Mouse (Mus musculus) lung, adult 2 months (tissue): ENCODE measurements around the gene Aldh16a1. TPM values are rescaled to one million over a fixed set of nuclear protein-coding genes. Genes with fewer than 3 reads are reported as not detected.
"Not testable (repeated sequence)": the region's sequence is repeated elsewhere in the genome, so short reads cannot be mapped to it uniquely, and the experiment has no call there.

ENCODE experiments used
- DNase-seq: peaks from one replicate; pipeline ENCODE4 v3.0.0; 2022
- H3K4me1 ChIP-seq: fragments of 200-500 bp; 2 replicates; pipeline ENCODE4 v1.6.1; 2011; ENCODE audit warnings: low read length; ENCODE audit not compliant: control insufficient read depth, insufficient read depth
- H3K4me3 ChIP-seq: fragments of 200-500 bp; replicated peaks from 2 replicates; pipeline ENCODE3; 2011; ENCODE audit warnings: low read depth, mild to moderate bottlenecking, control low read depth, low read length; ENCODE audit errors: extremely low read depth
- CTCF ChIP-seq: fragments of 200-500 bp; IDR thresholded peaks from 2 replicates; pipeline ENCODE4 v1.5.1; 2011; ENCODE audit warnings: mild to moderate bottlenecking, low read length, control low read depth; ENCODE audit not compliant: insufficient read depth
- POLR2A ChIP-seq: fragments of 200-500 bp; IDR thresholded peaks from 2 replicates; pipeline ENCODE4 v1.6.1; 2011; ENCODE audit warnings: low read depth, mild to moderate bottlenecking, control low read depth, low read length, borderline replicate concordance; ENCODE audit errors: extremely low read depth
- whole genome bisulfite sequencing: fragments of 180-500 bp; shearing (Covaris S2); methylation state at CpG from one replicate; pipeline ENCODE4 v1.1.7; 2018; 5-methylcytosine and 5-hydroxymethylcytosine counted together
- polyA plus RNA-seq: library from polyadenylated mRNA; depleted of rRNA; stranded (reverse); fragments of >200 nt; gene quantifications from 2 replicates; pipeline ENCODE4 v1.2.3, GENCODE M21; 2012

Aldh16a1 gene
- polyA plus RNA-seq, 1 experiment: 58.5 TPM

GRCm38 (mm10) chr7:45129318-45129717, 25.1 kb downstream of the Aldh16a1 start:
- H3K4me3 ChIP-seq: peak overlapping the region; percentile 67
- DNase-seq: no peak
- WGBS: 2% methylated on average over 17 of the region's 17 CpGs
- TF ChIP-seq CTCF (no peak), POLR2A (no peak)
- peaks cover 10% of the 10 kb centered on the region for H3K4me1 ChIP-seq

- peak within 1 kb of the TSS; percentile 93 for H3K4me3 ChIP-seq
- DNase-seq: peak; percentile 97
- under 1% methylated on average over 48 of the region's 48 CpGs for WGBS
- TF ChIP-seq CTCF: peak; percentile 77
- TF ChIP-seq POLR2A: peak; percentile 98
- peaks cover 10% of the 10 kb centered on the region for H3K4me1 ChIP-seq
These were observed 25.6 kb downstream of the Aldh16a1 start, which contains the start of gene Rpl13a for GRCm38 (mm10) chr7:45128624-45129246. Rpl13a (minus strand) TSS chr7:45128761.

GRCm38 (mm10) chr7:45127700-45128224, 26.6 kb downstream of the Aldh16a1 start:
- WGBS: under 1% methylated on average over 6 of the region's 6 CpGs
- Histone ChIP-seq H3K4me1 (peaks cover 10% of the 10 kb centered on the region), H3K4me3 (peak overlapping the region; percentile 93)
- DNase-seq: no peak
- TF ChIP-seq POLR2A (no peak), CTCF (no peak)

GRCm38 (mm10) chr7:45126844-45127699, 27.3 kb downstream of the Aldh16a1 start:
- DNase-seq: no peak
- H3K4me3 ChIP-seq: no peak overlapping the region
- WGBS: 24% methylated on average over 21 of the region's 21 CpGs
- TF ChIP-seq POLR2A (no peak), CTCF (0 out of 2 replicates have a peak, but pooled peaks have one; percentile 0)
- H3K4me1 ChIP-seq: peaks cover 11% of the 10 kb centered on the region

GRCm38 (mm10) chr7:45126147-45126843, 28.1 kb downstream of the Aldh16a1 start:
- DNase-seq: no peak
- WGBS: 70% methylated on average over 17 of the region's 17 CpGs
- Histone ChIP-seq H3K4me1 (peaks cover 17% of the 10 kb centered on the region), H3K4me3 (no peak overlapping the region)
- TF ChIP-seq POLR2A (no peak), CTCF (no peak)

- not testable (repeated sequence) for DNase-seq, H3K4me3 ChIP-seq
- 76% methylated on average over 5 of the region's 5 CpGs for WGBS
- H3K4me1 ChIP-seq: peaks cover 17% of the 10 kb centered on the region
These were observed 28.7 kb downstream of the Aldh16a1 start for GRCm38 (mm10) chr7:45125649-45126048.

GRCm38 (mm10) chr7:45125144-45125600, 29.2 kb downstream of the Aldh16a1 start:
- no peak for DNase-seq
- Histone ChIP-seq H3K4me1 (peaks cover 17% of the 10 kb centered on the region), H3K4me3 (no peak overlapping the region)
- TF ChIP-seq POLR2A: no peak
- no peak for TF ChIP-seq CTCF
- WGBS: 44% methylated on average over 7 of the region's 7 CpGs

GRCm38 (mm10) chr7:45124224-45125143, 29.9 kb downstream of the Aldh16a1 start, which contains the start of gene Rps11:
Rps11 (minus strand) TSS chr7:45124439.
- Histone ChIP-seq H3K4me1 (peaks cover 13% of the 10 kb centered on the region; the same call in 1 of the 2 replicates), H3K4me3 (peak within 1 kb of the TSS; percentile 98)
- TF ChIP-seq POLR2A (peak; percentile 82), CTCF (no peak)
- peak; percentile 98 for DNase-seq
- WGBS: 1% methylated on average over 59 of the region's 59 CpGs

- peak overlapping the region; percentile 98 for H3K4me3 ChIP-seq
- DNase-seq: no peak
- H3K4me1 ChIP-seq: peaks cover 13% of the 10 kb centered on the region; the same call in 1 of the 2 replicates
- no peak for TF ChIP-seq POLR2A
- no peak for TF ChIP-seq CTCF
- WGBS: 11% methylated on average over 12 of the region's 12 CpGs
These were observed 31.2 kb downstream of the Aldh16a1 start for GRCm38 (mm10) chr7:45123186-45123570.
